Mouse (Mus musculus) frontal cortex, postnatal 36 days (tissue): ENCODE results near the gene Nup210l.
"Not testable (repeated sequence)": the region's sequence is repeated elsewhere in the genome, so short reads cannot be mapped to it uniquely, and the experiment has no call there.

ENCODE experiments used
- DNase-seq, 2 experiments: peaks; one replicate each; pipeline ENCODE4 v3.0.0; 2022; ENCODE audit warnings: low spot score in 2 of 2

Nup210l gene

DNA sequence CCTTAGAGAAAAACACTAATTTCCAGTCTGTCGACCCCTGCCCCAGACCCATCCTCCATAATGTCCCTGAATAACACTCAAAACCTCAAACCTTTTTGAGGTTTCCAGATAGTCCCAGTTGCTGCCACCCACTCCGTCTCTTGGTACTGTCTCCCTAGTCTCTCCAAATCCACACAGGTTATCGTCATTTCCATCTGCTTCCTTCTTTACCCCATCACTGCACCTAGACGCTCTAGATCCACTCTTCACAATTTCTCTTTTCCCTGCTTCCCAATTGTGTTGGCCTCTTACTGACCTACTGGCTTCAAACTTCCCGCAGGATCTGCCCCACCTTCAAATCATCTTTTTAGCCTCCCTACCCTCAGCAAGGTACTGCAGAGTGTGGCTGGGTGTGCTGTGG, 117.2 kb downstream of the Nup210l start:
- DNase-seq, result no peak

DNA sequence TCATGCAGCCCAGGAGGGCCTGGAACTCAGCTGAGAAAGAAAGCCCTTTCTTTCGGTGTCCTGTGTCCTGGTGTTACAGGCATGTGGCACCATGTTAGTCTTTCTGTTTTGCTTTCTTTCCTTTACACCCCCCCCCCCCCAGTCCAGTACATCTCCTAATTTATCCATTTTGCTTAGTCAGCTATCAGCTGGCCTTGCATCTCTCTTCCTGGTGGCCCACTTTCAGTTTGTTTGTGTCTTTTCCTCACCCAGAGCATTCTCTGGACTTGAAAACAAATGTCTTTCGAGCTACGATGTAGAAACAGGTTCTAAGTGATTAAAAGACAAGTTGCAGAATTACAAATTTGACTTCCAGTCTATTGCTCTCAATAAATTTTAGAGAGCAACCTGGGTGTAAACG, 118.5 kb downstream of the Nup210l start:
- no peak for DNase-seq

DNA sequence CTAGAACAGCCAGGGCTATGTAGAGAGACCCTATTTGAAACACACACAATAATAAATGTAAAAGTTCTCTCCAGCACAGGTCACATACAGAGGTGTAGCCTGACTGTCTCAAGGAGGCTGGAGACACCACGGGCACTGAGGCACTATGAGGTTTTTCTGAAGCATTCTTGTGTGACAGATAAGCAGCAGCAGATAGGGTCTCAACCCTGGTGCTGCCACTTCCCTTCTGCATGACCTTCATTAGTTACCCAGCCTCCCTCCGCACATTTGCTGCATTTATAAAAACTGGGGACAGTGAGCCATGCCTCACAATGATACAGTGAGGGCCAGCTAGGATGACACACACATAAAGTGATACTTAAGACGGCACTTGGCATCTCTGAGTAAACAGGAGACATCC, 119.0 kb downstream of the Nup210l start:
- no peak for DNase-seq

DNA sequence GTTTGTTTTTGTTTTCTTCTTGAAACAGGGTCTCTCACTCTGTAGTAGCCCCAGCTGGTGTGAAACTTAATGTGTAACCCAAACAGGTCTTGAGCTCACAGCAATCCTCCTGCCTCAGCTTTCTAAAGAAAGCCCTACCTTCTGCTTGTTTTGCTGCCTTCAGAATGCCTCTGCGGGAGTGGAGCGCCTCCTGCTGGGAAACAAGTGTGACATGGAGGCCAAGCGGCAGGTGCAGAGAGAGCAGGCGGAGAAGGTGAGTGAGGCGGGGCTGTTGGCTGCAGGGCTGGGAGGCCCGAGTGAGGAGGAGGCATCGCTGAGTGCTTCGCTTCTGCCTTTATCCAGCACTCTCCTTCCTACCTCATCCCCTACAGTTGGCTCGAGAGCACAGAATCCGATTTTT, 120.4 kb downstream of the Nup210l start:
- no peak for DNase-seq

DNA sequence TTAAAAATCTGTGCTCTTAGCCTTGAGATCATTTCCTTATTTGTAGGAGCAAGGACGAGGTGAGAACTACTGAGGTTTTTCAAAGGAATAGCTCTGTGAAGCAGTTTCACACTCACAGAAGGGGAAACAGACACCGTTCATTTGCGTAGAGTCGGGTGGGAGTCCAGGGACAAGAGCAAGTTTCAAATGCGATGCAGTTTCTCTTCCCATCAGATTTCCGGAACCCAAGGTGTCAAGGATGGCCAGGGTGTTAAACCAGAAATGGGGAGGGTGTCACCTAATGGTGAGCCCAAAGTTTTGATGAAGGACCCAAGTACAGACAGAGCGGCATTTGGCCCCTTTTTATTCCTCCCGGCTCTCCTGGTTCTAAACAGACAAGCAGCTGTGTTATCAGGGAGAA, 127.1 kb downstream of the Nup210l start:
- no peak for DNase-seq

DNA sequence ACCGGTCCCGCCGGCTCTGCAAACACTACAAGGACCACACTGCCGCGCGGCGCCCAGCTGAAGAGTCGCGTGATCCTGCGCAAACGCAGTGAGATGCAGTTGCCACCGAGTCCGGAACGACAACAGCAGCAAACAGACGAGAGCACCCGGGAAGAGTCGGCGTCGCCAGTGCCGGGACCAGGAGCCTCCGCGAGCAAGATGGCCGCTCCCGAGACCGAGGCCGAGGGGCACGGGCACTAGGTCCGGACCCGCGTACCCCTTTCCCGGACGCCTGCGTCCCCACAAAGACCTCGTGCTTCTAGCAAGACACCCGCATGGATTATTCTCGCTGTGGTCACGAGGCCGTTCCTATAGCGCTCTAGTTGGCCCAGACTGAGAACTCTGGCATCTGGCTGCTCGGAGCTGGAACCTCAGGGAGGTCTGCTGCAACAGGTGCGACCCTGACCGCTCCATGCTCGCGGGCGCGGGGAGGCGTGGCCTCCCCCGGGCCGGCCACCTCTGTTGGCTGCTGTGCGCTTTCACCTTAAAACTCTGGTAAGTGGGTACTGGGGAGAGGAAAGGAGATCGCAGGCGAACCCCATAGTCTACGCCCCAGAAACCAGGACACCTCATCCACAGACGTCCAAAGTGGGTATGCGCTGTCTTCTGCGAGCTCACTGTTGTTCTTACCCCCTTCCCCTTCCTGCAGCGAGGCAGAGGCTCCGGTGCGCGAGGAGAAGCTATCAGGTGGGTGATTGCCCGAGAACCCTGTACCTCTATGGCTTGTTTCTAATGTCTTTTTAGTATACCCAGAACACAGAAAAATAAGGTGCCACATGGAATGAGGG, 127.8 kb downstream of the Nup210l start, which contains the start of gene Jtb:
TSS of gene Jtb (plus strand) at position 91 of the 827 bp plus-strand sequence.
- DNase-seq, result peak; percentile 93 to 98

DNA sequence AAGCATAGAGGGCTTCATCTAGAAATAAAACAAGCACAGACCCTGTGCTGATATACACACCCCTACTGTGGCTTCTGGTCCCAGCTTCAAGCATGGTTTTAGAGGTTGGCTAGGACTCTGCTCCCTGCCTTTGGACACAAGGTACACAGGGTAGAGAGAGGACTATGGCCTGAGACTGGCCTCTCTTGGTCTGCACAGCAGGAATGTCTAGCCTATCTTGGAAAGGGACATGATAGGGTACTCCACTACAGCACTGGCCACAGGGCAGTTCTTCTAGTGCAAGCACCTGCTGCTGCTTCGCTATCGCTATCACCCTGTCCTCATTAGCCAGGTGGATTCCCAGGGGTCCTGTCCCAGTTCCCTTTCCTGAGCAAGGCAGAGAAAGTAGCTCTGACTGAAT, 137.3 kb downstream of the Nup210l start:
- no peak for DNase-seq

DNA sequence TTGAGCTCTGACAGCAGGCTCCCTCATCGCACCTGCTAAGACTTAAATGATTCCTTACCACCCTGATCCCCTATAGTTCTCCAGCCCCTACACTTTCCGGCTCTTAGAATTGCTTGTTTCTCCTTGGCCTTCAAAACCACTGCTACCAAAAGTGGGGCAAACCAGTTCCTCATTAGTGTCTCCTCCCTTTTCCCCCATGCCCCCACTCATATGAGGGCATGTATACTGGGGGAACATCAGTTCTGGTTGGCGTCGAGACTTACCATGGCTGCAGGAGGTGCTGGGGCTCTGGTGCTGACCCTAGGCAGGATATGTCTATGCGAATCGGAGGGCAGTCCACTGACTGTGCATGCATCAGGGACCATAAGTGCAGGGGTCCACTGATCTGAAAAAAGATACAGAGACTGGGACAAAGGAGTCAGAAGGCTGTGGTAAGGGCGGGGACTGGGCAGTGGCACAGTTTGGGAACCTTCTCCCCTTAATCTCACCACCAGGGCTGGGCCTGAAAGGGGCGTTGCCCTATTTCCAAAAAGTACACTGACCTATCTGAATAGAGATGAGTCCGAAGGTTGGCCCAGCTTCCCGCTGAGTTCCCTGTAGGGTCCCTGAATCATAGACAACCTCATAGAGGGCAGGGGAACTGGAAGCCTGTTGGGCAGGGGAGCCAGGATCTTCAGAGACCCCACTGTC, 137.9 kb downstream of the Nup210l start:
- no peak for DNase-seq

DNA sequence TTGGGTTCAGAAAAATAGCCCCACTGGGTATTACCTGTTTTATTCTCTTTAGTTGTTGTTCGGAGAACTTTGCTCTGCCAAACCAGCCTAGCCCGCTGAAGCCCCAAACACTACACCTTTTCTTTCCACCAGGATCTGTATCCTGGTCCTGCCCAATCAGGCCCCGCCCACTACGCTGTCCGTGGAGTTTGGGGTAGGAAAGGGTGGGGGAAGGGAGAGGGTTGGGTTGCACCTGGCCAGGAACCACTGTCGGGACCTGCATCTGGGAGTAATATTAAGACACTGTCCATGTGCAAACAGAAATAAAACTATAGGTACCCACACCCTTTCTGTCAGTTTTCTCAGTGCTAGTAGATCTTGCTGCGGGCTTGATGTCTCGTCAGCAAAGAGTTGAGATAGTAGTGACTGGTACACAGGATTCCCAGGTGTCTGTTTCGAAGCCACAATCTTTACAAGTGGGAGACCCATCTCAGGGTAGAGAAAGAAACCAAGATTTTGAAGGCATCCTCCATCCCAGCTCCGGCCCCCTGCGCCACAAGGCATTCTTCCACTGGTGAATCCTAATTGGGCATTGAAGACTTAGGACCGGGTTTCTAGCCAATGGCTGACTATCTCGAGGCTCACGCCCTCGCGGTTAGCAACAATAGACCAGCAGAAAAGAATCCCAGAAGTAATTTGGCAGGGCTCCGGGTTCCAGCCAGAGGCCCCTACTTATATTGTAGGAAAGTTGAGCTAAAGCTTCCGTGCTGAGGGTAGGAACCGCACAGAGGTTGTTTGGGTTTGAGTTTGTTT, 139.2 kb downstream of the Nup210l start, which contains the start of gene Creb3l4:
TSS of gene Creb3l4 (minus strand) at position 529 of the 792 bp plus-strand sequence.
- DNase-seq, result no peak

DNA sequence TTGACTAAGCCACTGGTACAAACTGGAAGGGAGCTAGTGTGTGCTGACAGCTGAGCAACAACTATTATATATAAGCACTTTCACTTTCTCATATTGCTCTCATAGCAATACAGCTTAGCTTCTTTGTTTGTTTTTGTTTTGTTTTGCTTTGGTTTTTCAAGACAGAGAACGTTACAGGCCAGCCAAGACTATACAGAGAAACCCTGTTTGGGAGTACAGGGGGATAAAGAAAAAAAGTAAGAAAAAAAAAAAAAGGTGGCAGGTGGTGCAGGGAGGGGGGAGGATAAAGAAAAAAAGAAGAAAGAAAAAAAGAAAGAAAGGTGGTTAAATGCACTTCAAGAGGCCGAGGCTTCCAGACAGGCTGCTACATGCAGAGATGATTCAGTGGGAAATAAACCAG, 141.5 kb downstream of the Nup210l start:
- no peak for DNase-seq

DNA sequence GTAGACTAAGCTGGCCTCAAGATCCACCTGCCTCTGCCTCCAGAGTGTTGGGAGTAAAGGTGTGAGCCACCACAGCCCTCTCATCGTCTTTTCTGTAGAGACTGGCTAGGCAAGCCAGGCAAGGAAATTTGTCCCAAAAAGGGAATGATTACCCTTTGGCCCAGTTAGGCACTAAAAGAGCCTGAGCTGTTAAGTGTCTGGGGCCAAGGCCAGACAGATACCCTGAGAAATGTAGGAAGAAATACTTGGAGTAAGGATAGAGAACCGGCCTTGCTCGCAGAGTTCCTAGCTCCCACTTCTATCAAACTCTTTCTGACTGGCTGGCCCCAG, 143.7 kb downstream of the Nup210l start:
- no peak for DNase-seq

DNA sequence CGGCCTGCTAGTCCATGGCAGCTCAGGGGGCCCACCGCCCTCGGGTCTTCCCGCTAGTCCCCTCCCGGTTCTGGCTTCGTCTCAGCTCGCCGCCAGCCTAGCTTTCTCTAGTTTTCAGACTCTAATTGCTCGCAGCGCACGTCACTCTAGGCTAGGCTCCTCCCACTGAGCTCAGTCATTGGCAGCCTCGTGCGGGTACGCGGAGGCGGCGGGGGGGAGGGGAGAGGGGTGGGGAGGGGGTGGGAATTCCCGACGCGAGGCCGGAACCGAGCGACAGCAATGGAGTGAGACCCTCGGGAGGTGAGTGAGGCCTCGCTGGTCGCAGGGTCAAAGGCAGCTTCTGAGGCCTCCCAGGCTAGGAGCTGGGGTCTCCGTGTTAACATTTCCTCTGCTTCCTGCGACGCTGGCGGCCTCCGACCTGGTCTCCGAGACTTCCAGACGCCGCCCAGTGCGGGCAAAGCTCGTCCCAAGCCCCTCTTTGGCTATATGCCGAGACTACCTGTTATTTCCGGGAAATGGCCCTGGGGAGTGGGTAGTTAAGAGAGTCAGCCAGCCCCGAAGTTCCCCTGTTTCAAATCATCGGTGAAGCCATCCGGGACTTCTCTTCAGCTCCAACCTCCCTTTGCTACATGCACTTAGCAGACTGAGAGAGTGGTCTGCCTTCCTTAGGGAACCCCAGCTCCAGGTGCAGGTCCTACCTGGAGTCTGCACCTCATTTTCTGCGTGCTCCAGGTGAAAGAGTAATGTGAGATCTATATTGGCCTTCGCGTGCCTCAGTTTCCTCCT, 144.2 kb downstream of the Nup210l start, which contains the start of gene Slc39a1:
TSS of gene Slc39a1 (plus strand) at position 213 of the 786 bp plus-strand sequence.
- DNase-seq, result peak; percentile 90 to 95

DNA sequence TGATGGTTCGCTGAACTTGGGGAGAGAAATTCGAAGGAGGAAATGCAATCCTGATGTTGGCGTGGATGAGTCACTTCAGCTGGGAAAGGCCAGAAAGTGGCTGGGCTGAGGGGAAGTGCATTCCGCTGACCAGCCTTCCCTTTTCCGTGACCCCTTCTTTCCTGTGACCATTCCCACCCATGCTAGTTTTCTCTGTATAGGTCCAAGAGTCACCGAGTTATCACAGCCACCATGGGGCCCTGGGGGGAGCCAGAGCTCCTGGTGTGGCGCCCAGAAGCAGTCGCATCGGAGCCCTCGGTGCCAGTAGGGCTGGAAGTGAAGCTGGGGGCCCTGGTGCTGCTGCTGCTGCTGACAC, 144.8 kb downstream of the Nup210l start:
- DNase-seq, result no peak

DNA sequence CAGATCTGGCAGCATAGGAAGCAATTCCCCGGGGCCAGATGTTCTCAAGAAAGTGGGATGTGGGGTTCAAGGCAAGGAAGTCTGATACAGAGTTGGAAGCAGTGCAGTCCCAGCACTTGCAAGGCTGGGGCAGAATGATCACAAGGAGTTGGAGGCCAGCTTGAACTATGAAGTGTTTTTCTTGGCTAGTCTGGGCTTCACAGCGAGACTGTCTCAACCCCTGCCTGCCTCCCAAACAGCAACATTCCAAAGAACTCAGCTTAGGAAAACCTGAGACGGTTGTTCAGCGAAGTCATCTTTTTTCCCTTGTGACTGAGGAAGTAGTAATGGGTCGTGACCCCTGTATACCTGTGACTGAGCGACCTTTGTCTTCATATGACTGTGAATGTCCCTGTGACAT, 146.9 kb downstream of the Nup210l start:
- DNase-seq, result no peak

DNA sequence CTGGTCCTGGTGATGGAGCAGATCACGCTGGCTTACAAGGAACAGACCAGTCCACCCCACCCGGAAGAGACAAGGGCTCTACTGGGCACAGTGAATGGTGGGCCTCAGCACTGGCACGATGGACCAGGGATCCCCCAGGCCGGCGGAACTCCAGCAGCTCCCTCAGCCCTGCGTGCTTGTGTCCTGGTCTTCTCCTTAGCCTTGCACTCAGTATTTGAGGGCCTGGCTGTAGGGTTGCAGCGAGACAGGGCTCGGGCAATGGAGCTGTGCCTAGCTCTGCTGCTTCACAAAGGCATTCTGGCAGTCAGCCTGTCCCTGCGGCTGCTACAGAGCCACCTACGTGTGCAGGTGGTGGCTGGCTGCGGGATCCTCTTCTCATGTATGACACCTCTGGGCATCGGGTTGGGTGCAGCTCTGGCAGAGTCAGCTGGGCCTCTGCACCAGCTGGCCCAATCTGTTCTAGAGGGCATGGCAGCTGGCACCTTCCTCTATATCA, 147.8 kb downstream of the Nup210l start:
- not testable (repeated sequence) for DNase-seq

DNA sequence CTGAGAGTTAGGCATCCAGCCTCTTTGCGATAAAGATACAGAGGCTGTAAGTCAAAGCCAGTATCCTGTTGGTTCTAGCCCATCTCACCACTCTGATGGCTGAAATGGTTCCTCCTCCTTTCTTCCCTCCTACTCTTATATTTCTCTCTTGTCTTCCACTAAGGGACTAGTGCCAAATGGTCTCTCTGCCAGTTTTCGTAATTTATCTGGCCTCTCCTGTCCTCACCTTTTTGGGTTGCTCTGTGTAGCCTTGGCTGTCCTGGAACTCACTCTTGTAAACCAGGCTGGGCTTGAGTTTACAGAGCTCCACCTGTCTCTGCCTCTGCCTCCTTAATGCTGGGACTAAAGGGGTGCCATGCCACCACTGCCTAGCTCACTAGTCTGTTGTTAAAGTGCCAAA, 148.7 kb downstream of the Nup210l start:
- not testable (repeated sequence) for DNase-seq

DNA sequence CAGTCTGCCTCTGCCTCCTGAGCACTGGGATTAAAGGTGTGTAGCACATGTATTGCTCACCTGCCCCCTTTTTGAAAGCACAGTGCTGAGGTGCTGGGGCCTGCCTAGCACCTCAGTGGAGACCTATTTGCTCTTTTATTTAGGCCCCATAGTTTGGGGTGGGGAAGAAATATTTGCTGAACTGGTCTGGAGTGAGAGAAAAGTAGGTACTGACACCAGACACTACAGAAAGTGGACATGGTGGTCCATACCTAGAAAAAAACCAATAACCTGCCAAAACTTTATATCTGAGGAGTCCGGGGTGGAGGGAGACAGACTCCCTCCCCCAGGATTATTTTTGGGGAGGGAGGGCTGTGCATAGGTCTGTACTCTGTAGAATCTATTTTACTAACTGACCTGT, 149.2 kb downstream of the Nup210l start:
- not testable (repeated sequence) for DNase-seq

DNA sequence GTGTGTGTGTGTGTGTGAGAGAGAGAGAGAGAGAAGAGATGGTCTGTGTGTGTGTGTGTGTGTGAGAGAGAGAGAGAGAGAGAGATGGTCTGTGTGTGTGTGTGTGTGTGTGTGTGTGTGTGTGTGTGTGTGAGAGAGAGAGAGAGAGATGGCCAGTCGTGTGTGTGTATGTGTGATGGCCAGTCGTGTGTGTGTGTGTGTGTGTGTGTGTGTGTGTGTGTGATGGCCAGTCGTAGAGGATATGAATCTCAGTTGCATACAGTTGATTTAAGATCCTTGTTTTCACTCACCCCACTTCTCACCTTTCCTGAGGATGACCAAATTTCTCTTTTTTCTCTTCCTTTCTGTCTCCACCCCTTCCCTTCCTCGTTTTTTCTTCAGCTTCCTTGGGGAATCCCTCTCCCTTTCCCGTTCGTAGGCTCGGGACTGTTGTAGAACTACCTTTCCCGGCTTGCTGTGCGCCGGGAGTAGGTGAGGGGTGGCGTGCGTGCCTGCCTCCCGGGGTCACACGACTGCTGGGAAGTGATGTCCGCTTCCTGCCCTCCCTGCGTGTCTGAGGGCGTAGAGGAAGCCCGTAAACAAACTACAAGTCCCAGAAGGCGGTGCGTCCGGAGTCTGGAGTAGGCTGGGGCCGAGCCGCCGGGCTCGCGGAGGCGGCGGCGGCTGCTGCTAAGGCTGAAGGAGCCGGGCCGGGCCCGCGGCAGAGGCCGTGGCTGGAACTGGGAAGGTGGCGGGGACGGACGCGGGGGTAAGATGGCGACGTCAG, 149.9 kb downstream of the Nup210l start, which contains the start of gene Crtc2:
TSS of gene Crtc2 (plus strand) at position 511 of the 766 bp plus-strand sequence.
- peak; percentile 96 to 98 for DNase-seq

DNA sequence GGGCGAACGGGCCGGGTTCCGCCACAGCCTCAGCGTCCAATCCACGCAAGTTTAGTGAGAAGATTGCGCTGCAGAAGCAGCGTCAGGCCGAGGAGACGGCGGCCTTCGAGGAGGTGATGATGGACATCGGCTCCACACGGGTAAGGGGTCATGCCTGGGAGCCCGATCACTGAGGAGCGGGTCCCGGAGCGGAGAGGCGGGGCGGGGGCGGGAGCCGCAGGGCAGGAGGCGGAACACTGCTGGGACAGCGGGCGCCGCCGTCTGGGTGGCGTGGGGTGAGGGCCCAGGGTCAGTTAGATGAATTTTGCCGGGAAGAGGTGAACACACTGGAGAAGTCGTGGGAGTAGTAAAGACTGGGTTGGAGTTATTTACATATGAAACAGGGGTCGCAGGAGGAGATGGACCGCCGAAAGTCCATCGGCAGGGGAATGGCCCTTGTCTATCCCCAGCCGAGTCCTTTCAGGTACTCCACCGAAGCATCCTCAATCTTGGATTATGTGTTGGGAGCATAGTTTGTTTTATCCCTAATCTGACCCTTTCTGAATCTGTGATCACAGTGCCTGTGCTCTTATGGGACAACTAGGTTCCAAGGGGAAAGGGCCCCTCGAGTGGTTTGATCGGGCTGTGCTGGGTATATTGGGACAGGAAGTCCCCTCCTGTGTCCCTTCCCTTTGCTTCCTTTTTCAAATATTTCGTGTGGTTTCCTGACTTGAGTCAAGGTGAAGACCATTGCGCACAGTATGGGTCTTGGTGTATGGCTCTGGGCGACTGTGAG, 150.7 kb downstream of the Nup210l start:
- no peak for DNase-seq

DNA sequence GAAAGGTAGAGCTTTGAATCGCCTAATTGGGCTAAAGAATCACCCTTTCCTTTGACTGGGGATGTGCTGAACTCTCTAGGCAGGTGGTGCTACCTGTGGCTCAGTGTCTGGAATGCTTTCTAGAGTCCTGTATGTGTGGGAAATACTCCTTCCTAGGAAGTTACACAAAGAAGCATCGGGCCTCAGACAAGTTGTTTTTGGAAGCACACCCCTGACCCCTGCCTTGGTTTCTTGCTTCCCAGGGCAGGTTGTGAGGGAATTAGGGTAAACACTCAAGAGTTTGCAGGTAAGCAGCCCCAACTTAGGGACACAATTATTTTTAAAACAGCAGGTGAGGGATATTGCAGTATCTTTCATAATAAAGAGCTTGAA, 151.2 kb downstream of the Nup210l start:
- no peak for DNase-seq
